Comparison of ENCODE assay signal across 8 mouse cellular contexts in genomic region chr7:126704121-126704980, GRCm38 (mm10). TPM values are rescaled to one million over a fixed set of nuclear protein-coding genes. Genes with fewer than 3 reads are reported as not detected.
DNase-seq lines count a peak whose midpoint lies in the region; ATAC-seq and TF ChIP-seq lines count a peak whose summit lies in the region.

No protein-coding gene starts in this region.

- peak overlapping the region; percentile 99 for H3K27ac ChIP-seq in bone marrow, adult 2 months (ENCODE audit: control insufficient read depth, insufficient read depth, low read depth, low read length, poor library complexity)
- no peak overlapping the region for H3K27ac ChIP-seq in embryonic fibroblast, embryonic 13.5 days (ENCODE audit: insufficient read depth, low read length)
- peak overlapping the region; percentile 31; the same call in 1 of the 2 replicates for H3K27ac ChIP-seq in heart, embryonic 15.5 days
- H3K27ac ChIP-seq in layer of hippocampus, adult 2 months = peak overlapping the region; percentile 97
- H3K27ac ChIP-seq in neural tube, embryonic 13.5 days (replicated peaks) = peak overlapping the region; percentile 83
- H3K27ac ChIP-seq in testis, adult 2 months (ENCODE audit: control insufficient read depth, insufficient read depth, low read depth, low read length) = no peak overlapping the region

- H3K4me1 ChIP-seq in bone marrow, adult 2 months (ENCODE audit: control insufficient read depth, insufficient read depth, low read length) = peaks cover 7% of the 10 kb centered on the region; the same call in 1 of the 2 replicates
- no peaks in the 10 kb centered on the region for H3K4me1 ChIP-seq in embryonic fibroblast, embryonic 13.5 days (ENCODE audit: control insufficient read depth, insufficient read depth, low read length)
- peaks cover 22% of the 10 kb centered on the region for H3K4me1 ChIP-seq in heart, embryonic 15.5 days (replicated peaks)
- peaks cover 47% of the 10 kb centered on the region for H3K4me1 ChIP-seq in neural tube, embryonic 13.5 days (replicated peaks)
- H3K4me1 ChIP-seq in testis, adult 2 months (ENCODE audit: control insufficient read depth, insufficient read depth, low read length) = peaks cover 12% of the 10 kb centered on the region

- ATAC-seq in heart, embryonic 15.5 days (replicated peaks; ENCODE audit: insufficient number of reproducible peaks, insufficient read depth, low FRiP score, low read depth) = peak; percentile 48
- peak; percentile 84 for ATAC-seq in neural tube, embryonic 13.5 days (ENCODE audit: low read depth)

- peak; percentile 91; the same call in 1 of the 2 replicates for TF ChIP-seq POLR2A in bone marrow, adult 2 months (IDR thresholded peaks at IDR 0.05; ENCODE audit: borderline replicate concordance, control insufficient read depth, low read depth, low read length)
- TF ChIP-seq POLR2A in embryonic fibroblast, embryonic 13.5 days (IDR thresholded peaks at IDR 0.05; ENCODE audit: low read depth, low read length) = no peak
- no peak for TF ChIP-seq POLR2A in testis, adult 2 months (IDR thresholded peaks at IDR 0.05; ENCODE audit: control insufficient read depth, low read depth, low read length)

- no peak overlapping the region for H3K4me3 ChIP-seq in C2C12 (ENCODE audit: insufficient read depth, poor library complexity, severe bottlenecking)
- peak overlapping the region; percentile 95 for H3K4me3 ChIP-seq in bone marrow, adult 2 months (replicated peaks; ENCODE audit: control insufficient read depth, low read depth, low read length)
- peak overlapping the region; percentile 35 for H3K4me3 ChIP-seq in embryonic fibroblast, embryonic 13.5 days (ENCODE audit: insufficient read depth, low read length)
- peak overlapping the region; percentile 49 for H3K4me3 ChIP-seq in heart, embryonic 15.5 days
- H3K4me3 ChIP-seq in layer of hippocampus, adult 2 months = peak overlapping the region; percentile 76
- H3K4me3 ChIP-seq in neural tube, embryonic 13.5 days = peak overlapping the region; percentile 59
- H3K4me3 ChIP-seq in testis, adult 2 months (ENCODE audit: control insufficient read depth, low read depth, low read length) = peak overlapping the region; percentile 58

- H3K27me3 ChIP-seq in C2C12 (ENCODE audit: control insufficient read depth, insufficient read depth, insufficient read length) = peaks cover 34% of the 10 kb centered on the region
- peaks cover 49% of the 10 kb centered on the region for H3K27me3 ChIP-seq in heart, embryonic 15.5 days
- peaks cover 10% of the 10 kb centered on the region; the same call in 1 of the 2 replicates for H3K27me3 ChIP-seq in neural tube, embryonic 13.5 days
- H3K27me3 ChIP-seq in testis, adult 2 months (ENCODE audit: control insufficient read depth, insufficient read depth, low read length) = no peaks in the 10 kb centered on the region; the same call in 1 of the 2 replicates

- no peaks in the 10 kb centered on the region for H3K79me2 ChIP-seq in C2C12 (ENCODE audit: control insufficient read depth, insufficient read depth)

- WGBS in bone marrow, adult 2 months = under 1% methylated on average over 39 of the region's 39 CpGs
- WGBS in heart, embryonic 15.5 days = 3% methylated on average over 39 of the region's 39 CpGs
- WGBS in neural tube, embryonic 13.5 days = 2% methylated on average over 39 of the region's 39 CpGs

- peak overlapping the region; percentile 39 for H3ac ChIP-seq in C2C12 (ENCODE audit: control insufficient read depth, insufficient read length, low read depth)

- peak overlapping the region; percentile 18 for H3K9ac ChIP-seq in heart, embryonic 15.5 days
- H3K9ac ChIP-seq in neural tube, embryonic 13.5 days = peak overlapping the region; percentile 82

- H3K9me3 ChIP-seq in heart, embryonic 15.5 days (replicated peaks) = no peaks in the 10 kb centered on the region
- H3K9me3 ChIP-seq in neural tube, embryonic 13.5 days = peaks cover 3% of the 10 kb centered on the region; the same call in 1 of the 2 replicates

- H3K79me3 ChIP-seq in C2C12 (ENCODE audit: low read depth) = no peaks in the 10 kb centered on the region

- H3K4me2 ChIP-seq in heart, embryonic 15.5 days = peak overlapping the region; percentile 71
- H3K4me2 ChIP-seq in neural tube, embryonic 13.5 days = peak overlapping the region; percentile 80

- no peak for TF ChIP-seq CTCF in C2C12 (IDR thresholded peaks at IDR 0.05; ENCODE audit: control insufficient read depth, insufficient read depth, insufficient read length)
- no peak for TF ChIP-seq CTCF in bone marrow, adult 2 months (IDR thresholded peaks at IDR 0.05; ENCODE audit: control insufficient read depth, insufficient read depth, low read length)
- no peak for TF ChIP-seq CTCF in embryonic fibroblast, embryonic 13.5 days (IDR thresholded peaks at IDR 0.05; ENCODE audit: borderline replicate concordance, insufficient read depth, low read length)
- peak; percentile 41 for TF ChIP-seq CTCF in layer of hippocampus, adult 2 months (conservative IDR thresholded peaks at IDR 0.05)
- TF ChIP-seq CTCF in testis, adult 2 months (IDR thresholded peaks at IDR 0.05; ENCODE audit: control insufficient read depth, insufficient read depth, insufficient replicate concordance, low read depth, low read length) = no peak

- H3K36me3 ChIP-seq in C2C12 (ENCODE audit: control insufficient read depth, insufficient read depth) = peaks cover under 1% of the 10 kb centered on the region
- H3K36me3 ChIP-seq in heart, embryonic 15.5 days = no peaks in the 10 kb centered on the region
- peaks cover 14% of the 10 kb centered on the region for H3K36me3 ChIP-seq in neural tube, embryonic 13.5 days
- H3K36me3 ChIP-seq in testis, adult 2 months (ENCODE audit: control insufficient read depth, insufficient read depth, low read length) = no peaks in the 10 kb centered on the region

- DNase-seq in layer of hippocampus, adult 2 months (ENCODE audit: low spot score in 2 of 2) = peak; percentile 92 to 94
- peak; percentile 73 to 81 for DNase-seq in lung, adult 18-20 months

TF ChIP-seq in C2C12, 6 proteins besides CTCF, POLR2A, EP300 and RAD21:
- TF ChIP-seq CEBPB (IDR thresholded peaks at IDR 0.05; ENCODE audit: low read depth) (no peak), MAX (IDR thresholded peaks at IDR 0.05) (no peak), FOSL1 (IDR thresholded peaks at IDR 0.05; ENCODE audit: insufficient read depth, low read length, poor library complexity, severe bottlenecking) (no peak), MYOD1 (IDR thresholded peaks at IDR 0.05; ENCODE audit: control insufficient read depth, insufficient read length, low read depth) (no peak), USF1 (IDR thresholded peaks at IDR 0.05; ENCODE audit: low read depth) (no peak)

RNA-seq across cellular contexts. Expression of gene Coro1a, which starts 3.2 kb away (rescaled TPM):
- 1.9 TPM for polyA plus RNA-seq in C2C12 (2012; fragmentation: generic; extraction: Trizol)
- polyA plus RNA-seq in bone marrow, adult 2 months (2011; ENCODE audit: insufficient read depth, insufficient read length, low replicate concordance, missing spikeins) = 370 and 776 TPM in 2 replicates
- 1.0 and 6.5 TPM in 2 replicates for polyA plus RNA-seq in embryonic fibroblast, embryonic 13.5 days (2011; ENCODE audit: insufficient read length, low read depth, missing spikeins)
- polyA plus RNA-seq in heart, embryonic 15.5 days (2015; fragmentation: Nextera tagmentation; extraction: Ambion mirVana) = 13.5 and 71.8 TPM in 2 replicates
- 100 to 1,000 TPM; 130 to 135 TPM for total RNA-seq in layer of hippocampus, adult 2 months (2021)
- 92.4 and 107 TPM in 2 replicates for polyA plus RNA-seq in neural tube, embryonic 13.5 days (2015; fragmentation: Nextera tagmentation; extraction: Ambion mirVana)
- 2.5 and 2.6 TPM in 2 replicates for polyA plus RNA-seq in testis, adult 2 months (2012; rRNA removed)

RNA-seq across cellular contexts. Expression of gene Slx1b, which starts 8.8 kb away (rescaled TPM):
- 5.4 TPM for polyA plus RNA-seq in C2C12 (2012; fragmentation: generic; extraction: Trizol)
- polyA plus RNA-seq in bone marrow, adult 2 months (2011; ENCODE audit: insufficient read depth, insufficient read length, low replicate concordance, missing spikeins) = 5.0 and 11.1 TPM in 2 replicates
- polyA plus RNA-seq in embryonic fibroblast, embryonic 13.5 days (2011; ENCODE audit: insufficient read length, low read depth, missing spikeins) = 5.7 and 8.7 TPM in 2 replicates
- 6.7 and 7.7 TPM in 2 replicates for polyA plus RNA-seq in heart, embryonic 15.5 days (2015; fragmentation: Nextera tagmentation; extraction: Ambion mirVana)
- total RNA-seq in layer of hippocampus, adult 2 months (2021) = 10 to 100 TPM; 18.9 to 22.3 TPM
- 16.2 and 20.5 TPM in 2 replicates for polyA plus RNA-seq in neural tube, embryonic 13.5 days (2015; fragmentation: Nextera tagmentation; extraction: Ambion mirVana)
- 8.3 and 9.5 TPM in 2 replicates for polyA plus RNA-seq in testis, adult 2 months (2012; rRNA removed)

RNA-seq across cellular contexts. Expression of gene Bola2, which starts 9.2 kb away (rescaled TPM):
- 116 TPM for polyA plus RNA-seq in C2C12 (2012; fragmentation: generic; extraction: Trizol)
- 77.8 and 182 TPM in 2 replicates for polyA plus RNA-seq in bone marrow, adult 2 months (2011; ENCODE audit: insufficient read depth, insufficient read length, low replicate concordance, missing spikeins)
- polyA plus RNA-seq in embryonic fibroblast, embryonic 13.5 days (2011; ENCODE audit: insufficient read length, low read depth, missing spikeins) = 56.5 and 84.6 TPM in 2 replicates
- 87.6 and 98.0 TPM in 2 replicates for polyA plus RNA-seq in heart, embryonic 15.5 days (2015; fragmentation: Nextera tagmentation; extraction: Ambion mirVana)
- 100 to 1,000 TPM; 103 to 112 TPM for total RNA-seq in layer of hippocampus, adult 2 months (2021)
- polyA plus RNA-seq in neural tube, embryonic 13.5 days (2015; fragmentation: Nextera tagmentation; extraction: Ambion mirVana) = 109 and 143 TPM in 2 replicates
- polyA plus RNA-seq in testis, adult 2 months (2012; rRNA removed) = 35.7 and 38.7 TPM in 2 replicates

RNA-seq across cellular contexts. Expression of gene Sult1a1, which starts 28.1 kb away (rescaled TPM):
- polyA plus RNA-seq in C2C12 (2012; fragmentation: generic; extraction: Trizol) = 0.07 TPM
- 14.2 and 34.1 TPM in 2 replicates for polyA plus RNA-seq in bone marrow, adult 2 months (2011; ENCODE audit: insufficient read depth, insufficient read length, low replicate concordance, missing spikeins)
- 0.95 TPM in 1 of 2 replicates, not detected in the other for polyA plus RNA-seq in embryonic fibroblast, embryonic 13.5 days (2011; ENCODE audit: insufficient read length, low read depth, missing spikeins)
- 13.0 and 14.2 TPM in 2 replicates for polyA plus RNA-seq in heart, embryonic 15.5 days (2015; fragmentation: Nextera tagmentation; extraction: Ambion mirVana)
- 1 to 10 TPM; 9.1 to 9.4 TPM for total RNA-seq in layer of hippocampus, adult 2 months (2021)
- polyA plus RNA-seq in neural tube, embryonic 13.5 days (2015; fragmentation: Nextera tagmentation; extraction: Ambion mirVana) = 1.4 and 2.1 TPM in 2 replicates
- polyA plus RNA-seq in testis, adult 2 months (2012; rRNA removed) = 5.8 and 7.1 TPM in 2 replicates

RNA-seq across cellular contexts. Expression of gene Mapk3, which starts 55.0 kb away (rescaled TPM):
- 168 TPM for polyA plus RNA-seq in C2C12 (2012; fragmentation: generic; extraction: Trizol)
- 78.4 and 117 TPM in 2 replicates for polyA plus RNA-seq in bone marrow, adult 2 months (2011; ENCODE audit: insufficient read depth, insufficient read length, low replicate concordance, missing spikeins)
- polyA plus RNA-seq in embryonic fibroblast, embryonic 13.5 days (2011; ENCODE audit: insufficient read length, low read depth, missing spikeins) = 132 and 145 TPM in 2 replicates
- polyA plus RNA-seq in heart, embryonic 15.5 days (2015; fragmentation: Nextera tagmentation; extraction: Ambion mirVana) = 51.0 and 66.8 TPM in 2 replicates
- 100 to 1,000 TPM; 170 to 175 TPM for total RNA-seq in layer of hippocampus, adult 2 months (2021)
- polyA plus RNA-seq in neural tube, embryonic 13.5 days (2015; fragmentation: Nextera tagmentation; extraction: Ambion mirVana) = 97.6 and 108 TPM in 2 replicates
- polyA plus RNA-seq in testis, adult 2 months (2012; rRNA removed) = 337 and 349 TPM in 2 replicates

Comparison
In these comparisons a context has a peak if more than half of its experiments do, and no peak if none do; other contexts are left out.
1. H3K27ac ChIP-seq: peak in bone marrow, adult 2 months (single experiment), heart, embryonic 15.5 days (single experiment), layer of hippocampus, adult 2 months (single experiment) and neural tube, embryonic 13.5 days (single experiment); none in embryonic fibroblast, embryonic 13.5 days (single experiment) and testis, adult 2 months (single experiment).